ENCODE assay signal across 21 mouse cellular contexts in the genomic region with DNA sequence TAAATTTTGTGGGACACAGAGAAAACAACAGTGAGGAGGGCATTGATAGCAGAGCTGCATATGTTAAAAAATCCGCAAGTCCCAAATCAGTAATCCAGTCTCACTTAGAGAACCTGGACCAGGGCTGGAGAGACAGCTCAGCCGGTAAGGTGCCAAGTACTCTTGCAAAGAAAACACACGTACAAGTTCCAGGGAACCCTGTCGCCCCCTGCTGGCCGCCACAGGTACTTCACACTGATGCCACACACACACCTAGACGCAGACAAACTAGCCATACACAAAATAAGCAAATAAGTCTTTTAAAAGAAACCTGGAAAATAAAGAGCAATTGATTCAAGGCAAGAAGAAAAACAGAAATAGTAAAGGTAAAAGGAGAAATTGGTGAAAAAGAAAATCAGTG. TPM values are rescaled to one million over a fixed set of nuclear protein-coding genes. Genes with fewer than 3 reads are reported as not detected.
DNase-seq lines count a peak whose midpoint lies in the region; ATAC-seq and TF ChIP-seq lines count a peak whose summit lies in the region.
"Had no signal": no experiment of that assay in that cellular context is flagged by ENCODE, and none has a peak within 500 bp of the region (broad histone marks: within the 10 kb centered on the region; RNA-seq: fewer than 3 reads in every experiment).

No protein-coding gene starts in this region.

- TF ChIP-seq EP300 in lung, postnatal 0 days (IDR thresholded peaks at IDR 0.05), result no peak

- DNase-seq in lung, postnatal 0 days (ENCODE audit: low spot score), result no peak
- DNase-seq in lung, postnatal 25 days (ENCODE audit: low spot score), result no peak
- DNase-seq in NIH3T3 (ENCODE audit: low read depth), result peak; percentile 27
- no peak for DNase-seq in adrenal gland, adult 8-10 months
- no peak for DNase-seq in gastrocnemius, postnatal 14 days
- DNase-seq: adrenal gland, adult 2 months; gastrocnemius, postnatal 25 days; left cerebral cortex, postnatal 4 days; lung, postnatal 4 days; right cerebral cortex, postnatal 25 days had no signal

- H3K4me3 ChIP-seq in intestine, postnatal 0 days (ENCODE audit: low read depth, low read length), result no peak overlapping the region
- no peak overlapping the region for H3K4me3 ChIP-seq in intestine, embryonic 16.5 days (ENCODE audit: low read length)
- no peak overlapping the region for H3K4me3 ChIP-seq in lung, postnatal 0 days (ENCODE audit: low read depth, low read length)
- H3K4me3 ChIP-seq in small intestine, adult 2 months (ENCODE audit: low read depth, low read length), result no peak overlapping the region
- H3K4me3 ChIP-seq: intestine, embryonic 15.5 days; midbrain, embryonic 15.5 days; neural tube, embryonic 15.5 days had no signal

- H3K27ac ChIP-seq in intestine, postnatal 0 days (ENCODE audit: low read depth, low read length), result no peak overlapping the region
- no peak overlapping the region for H3K27ac ChIP-seq in intestine, embryonic 16.5 days (ENCODE audit: low read length)
- no peak overlapping the region for H3K27ac ChIP-seq in lung, postnatal 0 days (ENCODE audit: low read length)
- H3K27ac ChIP-seq in small intestine, adult 2 months (ENCODE audit: insufficient read depth, low read depth, low read length), result no peak overlapping the region
- H3K27ac ChIP-seq: intestine, embryonic 15.5 days; midbrain, embryonic 15.5 days; neural tube, embryonic 15.5 days had no signal

- no peak for TF ChIP-seq POLR2A in small intestine, adult 2 months (IDR thresholded peaks at IDR 0.05; ENCODE audit: low read depth, low read length)

- intact Hi-C loops in gastrocnemius, postnatal 14 days (cut with DNase I; ENCODE audit: low total_unique reads), result no loop called here

- no peaks in the 10 kb centered on the region for H3K27me3 ChIP-seq in intestine, postnatal 0 days (replicated peaks; ENCODE audit: control insufficient read depth, insufficient read depth, low read length)
- H3K27me3 ChIP-seq in intestine, embryonic 16.5 days (replicated peaks; ENCODE audit: control insufficient read depth, insufficient read depth, low read length), result no peaks in the 10 kb centered on the region
- no peaks in the 10 kb centered on the region for H3K27me3 ChIP-seq in lung, postnatal 0 days (replicated peaks; ENCODE audit: insufficient read depth, low read length)
- H3K27me3 ChIP-seq in small intestine, adult 2 months (ENCODE audit: control insufficient read depth, insufficient read depth, low read length), result no peaks in the 10 kb centered on the region
- H3K27me3 ChIP-seq: intestine, embryonic 15.5 days; midbrain, embryonic 15.5 days; neural tube, embryonic 15.5 days had no signal

- ATAC-seq in intestine, postnatal 0 days, result no peak
- ATAC-seq in intestine, embryonic 16.5 days, result no peak
- no peak for ATAC-seq in lung, postnatal 0 days
- ATAC-seq: intestine, embryonic 15.5 days; midbrain, embryonic 15.5 days had no signal

- peak; percentile 49 for TF ChIP-seq CTCF in intestine, postnatal 0 days (IDR thresholded peaks at IDR 0.05; ENCODE audit: low read depth)
- TF ChIP-seq CTCF in lung, postnatal 0 days (IDR thresholded peaks at IDR 0.05), result peak; percentile 52
- peak; percentile 51; the same call in 1 of the 2 replicates for TF ChIP-seq CTCF in small intestine, adult 2 months (IDR thresholded peaks at IDR 0.05; ENCODE audit: extremely low read depth, insufficient read length, insufficient replicate concordance, low read depth, low read length)

- no peak overlapping the region for H3K4me2 ChIP-seq in intestine, postnatal 0 days (replicated peaks; ENCODE audit: low read depth)
- H3K4me2 ChIP-seq in intestine, embryonic 16.5 days (ENCODE audit: low read depth, low read length), result no peak overlapping the region
- H3K4me2 ChIP-seq in lung, postnatal 0 days (replicated peaks; ENCODE audit: low read depth, low read length), result no peak overlapping the region
- H3K4me2 ChIP-seq: intestine, embryonic 15.5 days; midbrain, embryonic 15.5 days; neural tube, embryonic 15.5 days had no signal

- WGBS in intestine, postnatal 0 days, result 86% methylated on average over 6 of the region's 6 CpGs
- 88% methylated on average over 6 of the region's 6 CpGs for WGBS in intestine, embryonic 16.5 days
- 85% methylated on average over 6 of the region's 6 CpGs for WGBS in lung, postnatal 0 days
- 93% methylated on average over 6 of the region's 6 CpGs for WGBS in small intestine, adult 2 months

- no peak overlapping the region for H3K9ac ChIP-seq in intestine, postnatal 0 days (ENCODE audit: low read depth, low read length)
- H3K9ac ChIP-seq in intestine, embryonic 16.5 days (ENCODE audit: low read depth, low read length), result no peak overlapping the region
- H3K9ac ChIP-seq in lung, postnatal 0 days (replicated peaks; ENCODE audit: low read depth), result no peak overlapping the region
- H3K9ac ChIP-seq: intestine, embryonic 15.5 days; midbrain, embryonic 15.5 days; neural tube, embryonic 15.5 days had no signal

- no peaks in the 10 kb centered on the region for H3K36me3 ChIP-seq in intestine, postnatal 0 days (ENCODE audit: control insufficient read depth, insufficient read depth)
- H3K36me3 ChIP-seq in intestine, embryonic 16.5 days (ENCODE audit: control insufficient read depth, insufficient read depth, low read length), result no peaks in the 10 kb centered on the region
- no peaks in the 10 kb centered on the region for H3K36me3 ChIP-seq in lung, postnatal 0 days (ENCODE audit: insufficient read depth, low read length)
- no peaks in the 10 kb centered on the region for H3K36me3 ChIP-seq in small intestine, adult 2 months (ENCODE audit: control insufficient read depth, insufficient read depth, low read length)
- H3K36me3 ChIP-seq: intestine, embryonic 15.5 days; midbrain, embryonic 15.5 days; neural tube, embryonic 15.5 days had no signal

- H3K4me1 ChIP-seq in intestine, postnatal 0 days (replicated peaks; ENCODE audit: control insufficient read depth, insufficient read depth, low read length), result no peaks in the 10 kb centered on the region
- peaks cover 4% of the 10 kb centered on the region; the same call in 1 of the 2 replicates for H3K4me1 ChIP-seq in intestine, embryonic 16.5 days (ENCODE audit: control insufficient read depth, insufficient read depth, low read length)
- no peaks in the 10 kb centered on the region for H3K4me1 ChIP-seq in lung, postnatal 0 days (ENCODE audit: insufficient read depth, low read depth, low read length)
- H3K4me1 ChIP-seq in small intestine, adult 2 months (ENCODE audit: control insufficient read depth, insufficient read depth, insufficient read length, low read length), result no peaks in the 10 kb centered on the region; the same call in 1 of the 2 replicates
- H3K4me1 ChIP-seq: intestine, embryonic 15.5 days; midbrain, embryonic 15.5 days; neural tube, embryonic 15.5 days had no signal

- no peaks in the 10 kb centered on the region for H3K9me3 ChIP-seq in intestine, postnatal 0 days (ENCODE audit: control insufficient read depth)
- H3K9me3 ChIP-seq in intestine, embryonic 16.5 days (ENCODE audit: control insufficient read depth, low read length), result no peaks in the 10 kb centered on the region
- no peaks in the 10 kb centered on the region for H3K9me3 ChIP-seq in lung, postnatal 0 days (ENCODE audit: low read length)
- H3K9me3 ChIP-seq: intestine, embryonic 15.5 days; midbrain, embryonic 15.5 days; neural tube, embryonic 15.5 days had no signal

RNA-seq across cellular contexts. Expression of a gene that starts 33.6 kb away (rescaled TPM):
- polyA plus RNA-seq in intestine, postnatal 0 days (2015; fragmentation: Nextera tagmentation; extraction: Ambion mirVana), result not detected in 2 replicates
- polyA plus RNA-seq in intestine, embryonic 16.5 days (2015; fragmentation: Nextera tagmentation; extraction: Ambion mirVana), result not detected in 2 replicates
- not detected in 2 replicates for polyA plus RNA-seq in lung, postnatal 0 days (2015; fragmentation: Nextera tagmentation; extraction: Ambion mirVana)
- not detected in 2 replicates for polyA plus RNA-seq in small intestine, adult 2 months (2012; rRNA removed)
- total RNA-seq in adrenal gland, adult 8-10 months (2022), result not detected
- not detected for total RNA-seq in gastrocnemius, postnatal 14 days (2021)
- total RNA-seq: adrenal gland, adult 2 months; gastrocnemius, postnatal 25 days; layer of hippocampus, adult 8-10 months; left cerebral cortex, postnatal 4 days had no signal
- polyA plus RNA-seq: adrenal gland, adult 2 months; embryonic facial prominence, embryonic 11.5 days; forebrain, embryonic 11.5 days; heart, postnatal 0 days; intestine, embryonic 15.5 days; midbrain, embryonic 15.5 days; neural tube, embryonic 15.5 days; stomach, embryonic 16.5 days had no signal
